Mouse (Mus musculus) liver, embryonic 14.5 days (tissue): ENCODE measurements at regions not wholly inside any gene's neighbourhood (a gene's known extent, or its start where the extent isn't known, plus 50 kb on each side); places are given as distances from the start of the nearest gene placed in this dataset.

Source experiments
- ATAC-seq: fragments of 200-750 bp; cut with Nextera tagmentation; 2 replicates; pipeline ENCODE4 v1.8.0; 2017; ENCODE audit warnings: moderate number of reproducible peaks, mild to moderate bottlenecking, moderate library complexity; ENCODE audit not compliant: insufficient read depth
- DNase-seq, 3 experiments: peaks; one replicate each; pipeline ENCODE4 v3.0.0-alpha.2; 2012 to 2013; ENCODE audit warnings: low read depth in 3 of 3, low spot score in 3 of 3
- H3K27ac ChIP-seq: fragments of 300-500 bp; sonication (generic); 2 replicates; pipeline ENCODE4 v1.5.1; 2014; ENCODE audit warnings: moderate library complexity, mild to moderate bottlenecking, control low read depth, inconsistent platforms
- H3K27me3 ChIP-seq: fragments of 300-500 bp; sonication (generic); 2 replicates; pipeline ENCODE4 v1.6.1; 2014; ENCODE audit warnings: mild to moderate bottlenecking, low read length, moderate library complexity; ENCODE audit not compliant: control insufficient read depth, insufficient read depth
- H3K36me3 ChIP-seq: fragments of 300-500 bp; sonication (generic); replicated peaks from 2 replicates; pipeline ENCODE4 v1.6.1; 2014; ENCODE audit warnings: low read depth; ENCODE audit not compliant: control insufficient read depth, insufficient read depth
- H3K4me1 ChIP-seq, 2 experiments: fragments of 200-500 bp in 1 of 2; fragments of 300-500 bp in 1 of 2; sonication (generic) in 1 of 2; replicated peaks; 2 replicates each; pipeline ENCODE4 v1.6.1; 2012 to 2014; ENCODE audit warnings: antibody characterized with exemption in 1 of 2, inconsistent platforms in 1 of 2, low read length in 1 of 2; ENCODE audit not compliant: control insufficient read depth in 2 of 2, insufficient read depth in 2 of 2
- H3K4me2 ChIP-seq: fragments of 300-500 bp; sonication (generic); 2 replicates; pipeline ENCODE4 v1.6.1; 2014; ENCODE audit warnings: low read depth, mild to moderate bottlenecking, control low read depth, moderate library complexity
- H3K4me3 ChIP-seq, 2 experiments: fragments of 200-500 bp in 1 of 2; fragments of 300-500 bp in 1 of 2; sonication (generic) in 1 of 2; 2 replicates each; pipeline ENCODE4 v1.5.1; 2012 to 2014; ENCODE audit warnings: low read depth in 2 of 2, low read length in 2 of 2, mild to moderate bottlenecking in 2 of 2, control low read depth in 1 of 2, inconsistent platforms in 1 of 2, moderate library complexity in 1 of 2; ENCODE audit not compliant: insufficient read depth in 1 of 2
- H3K9ac ChIP-seq: fragments of 300-500 bp; sonication (generic); replicated peaks from 2 replicates; pipeline ENCODE4 v1.6.1; 2014; ENCODE audit warnings: mild to moderate bottlenecking, control low read depth, moderate library complexity
- H3K9me3 ChIP-seq: fragments of 300-500 bp; sonication (generic); 2 replicates; pipeline ENCODE4 v1.6.1; 2016; ENCODE audit warnings: low read length, mixed read lengths; ENCODE audit not compliant: control insufficient read depth
- CTCF ChIP-seq: IDR thresholded peaks from 2 replicates; pipeline ENCODE4 v1.5.1; 2016; ENCODE audit warnings: antibody characterized with exemption, low read depth, control low read depth
- EP300 ChIP-seq: IDR thresholded peaks from 2 replicates; pipeline ENCODE4 v1.6.1; 2016; ENCODE audit warnings: antibody characterized with exemption, low read depth
- WGBS: fragments of 180-500 bp; shearing (Covaris S2); extraction: QIAGEN DNeasy Blood & Tissue Kit; methylation state at CpG from one replicate; pipeline ENCODE4 v1.1.7; 2014; ENCODE audit not compliant: insufficient replicate concordance; 5-methylcytosine and 5-hydroxymethylcytosine counted together

GRCm38 (mm10) chr4:125865728-125866127 is 158.6 kb upstream of the Csf3r start:
- H3K27me3 ChIP-seq: no peaks in the 10 kb centered on the region
- H3K9me3 ChIP-seq: no peaks in the 10 kb centered on the region
- no peak for DNase-seq
- no peaks in the 10 kb centered on the region for H3K36me3 ChIP-seq
- no peak overlapping the region for H3K27ac ChIP-seq
- no peaks in the 10 kb centered on the region for H3K4me1 ChIP-seq
- H3K4me2 ChIP-seq: no peak overlapping the region
- 66% methylated on average over 9 of the region's 9 CpGs for WGBS
- no peak overlapping the region for H3K9ac ChIP-seq
- no peak for ATAC-seq
- TF ChIP-seq EP300: no peak
- no peak for TF ChIP-seq CTCF
- H3K4me3 ChIP-seq: no peak overlapping the region

DNA sequence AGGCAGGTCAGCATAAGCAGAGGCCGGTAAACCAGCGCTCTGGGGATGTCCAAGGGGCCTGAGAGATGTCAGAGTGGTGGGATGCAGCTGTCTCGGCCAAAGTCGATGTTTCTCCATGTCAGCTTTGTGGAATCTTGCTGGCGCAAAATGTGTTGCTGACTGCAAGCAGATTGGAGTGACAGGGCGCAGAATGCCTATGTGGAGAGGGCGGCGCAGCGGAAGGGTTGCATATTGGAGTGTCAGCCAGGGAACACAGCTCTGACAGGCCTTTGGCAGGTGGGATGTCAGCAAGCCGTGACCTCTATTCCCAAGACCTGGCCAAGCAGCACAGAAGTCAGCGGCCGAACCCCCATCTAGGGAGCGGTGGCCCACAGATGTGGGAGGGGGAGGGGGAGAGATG is 153.1 kb upstream of the Csf3r start:
- H3K4me1 ChIP-seq: no peaks in the 10 kb centered on the region
- no peak for TF ChIP-seq EP300
- no peak for TF ChIP-seq CTCF
- no peak overlapping the region for H3K27ac ChIP-seq
- H3K9ac ChIP-seq: no peak overlapping the region
- no peak for ATAC-seq
- H3K36me3 ChIP-seq: no peaks in the 10 kb centered on the region
- 70% methylated on average over 13 of the region's 13 CpGs for WGBS
- H3K4me2 ChIP-seq: no peak overlapping the region
- H3K9me3 ChIP-seq: no peaks in the 10 kb centered on the region
- H3K27me3 ChIP-seq: no peaks in the 10 kb centered on the region
- DNase-seq: no peak
- no peak overlapping the region for H3K4me3 ChIP-seq

DNA sequence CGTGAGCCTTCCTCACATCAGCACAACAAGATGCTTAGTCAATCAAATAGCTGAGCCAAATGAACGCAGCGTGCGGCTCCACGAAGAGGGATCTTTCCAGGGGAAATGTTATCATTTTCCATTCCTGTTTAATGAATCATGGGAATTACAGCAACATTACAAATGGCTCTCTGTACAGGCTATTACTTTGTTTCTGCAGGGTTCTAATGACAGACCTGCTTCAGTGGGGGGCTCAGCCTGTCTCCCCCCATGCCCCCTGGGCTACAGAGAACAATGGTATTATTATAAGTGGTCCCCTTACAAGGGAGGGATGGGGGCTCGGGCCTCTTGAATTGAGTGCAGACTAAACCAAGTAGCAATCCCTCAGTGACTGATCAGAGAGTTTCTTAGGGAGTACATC is 144.3 kb upstream of the Csf3r start:
- no peaks in the 10 kb centered on the region for H3K4me1 ChIP-seq
- 52% methylated on average over 6 of the region's 6 CpGs for WGBS
- no peak for ATAC-seq
- H3K36me3 ChIP-seq: no peaks in the 10 kb centered on the region
- DNase-seq: no peak
- H3K9me3 ChIP-seq: no peaks in the 10 kb centered on the region
- no peak overlapping the region for H3K27ac ChIP-seq
- H3K4me3 ChIP-seq: no peak overlapping the region
- no peaks in the 10 kb centered on the region for H3K27me3 ChIP-seq
- no peak overlapping the region for H3K9ac ChIP-seq
- TF ChIP-seq CTCF (no peak), EP300 (no peak)
- no peak overlapping the region for H3K4me2 ChIP-seq

DNA sequence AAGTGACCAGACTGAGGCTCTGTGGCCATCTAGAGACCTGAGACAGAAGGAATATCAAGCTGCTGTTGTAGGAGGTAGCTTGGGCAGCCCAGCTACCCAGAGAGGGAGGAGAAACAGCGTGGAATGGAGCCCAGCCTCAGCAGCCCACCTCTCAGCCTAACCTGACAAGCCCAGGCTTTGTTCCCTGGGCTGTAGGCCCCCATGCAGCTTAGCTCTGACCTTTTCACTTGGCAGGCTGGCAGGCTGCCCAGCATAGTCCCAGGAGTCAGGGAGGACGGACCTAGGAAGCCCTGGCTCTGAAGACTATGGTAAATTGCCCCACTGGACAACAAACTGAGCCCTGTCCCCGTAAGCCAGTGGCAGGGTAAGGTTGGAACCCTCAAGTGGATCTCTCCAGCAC is 141.8 kb upstream of the Csf3r start:
- DNase-seq (no peak), ATAC-seq (no peak)
- H3K27ac ChIP-seq: no peak overlapping the region
- H3K9ac ChIP-seq: no peak overlapping the region
- TF ChIP-seq EP300 (no peak), CTCF (no peak)
- no peaks in the 10 kb centered on the region for H3K36me3 ChIP-seq
- H3K27me3 ChIP-seq: no peaks in the 10 kb centered on the region
- no peak overlapping the region for H3K4me3 ChIP-seq
- no peak overlapping the region for H3K4me2 ChIP-seq
- WGBS: 39% methylated on average over 3 of the region's 3 CpGs
- H3K9me3 ChIP-seq: no peaks in the 10 kb centered on the region
- H3K4me1 ChIP-seq: no peaks in the 10 kb centered on the region

- ATAC-seq (no peak), DNase-seq (no peak)
- TF ChIP-seq CTCF (peak; percentile 24; the same call in 1 of the 2 replicates), EP300 (no peak)
- no peak overlapping the region for H3K27ac ChIP-seq
- no peaks in the 10 kb centered on the region for H3K27me3 ChIP-seq
- H3K4me2 ChIP-seq: no peak overlapping the region
- WGBS: 40% methylated on average over 4 of the region's 4 CpGs
- no peak overlapping the region for H3K9ac ChIP-seq
- no peaks in the 10 kb centered on the region for H3K9me3 ChIP-seq
- H3K4me3 ChIP-seq: no peak overlapping the region
- no peaks in the 10 kb centered on the region for H3K4me1 ChIP-seq
- no peaks in the 10 kb centered on the region for H3K36me3 ChIP-seq
Observed at GRCm38 (mm10) chr4:125890510-125890909, 133.8 kb upstream of the Csf3r start.
